Mouse (Mus musculus): ENCODE measurements around the gene Cdk13. TPM values are rescaled to one million over a fixed set of nuclear protein-coding genes. Genes with fewer than 3 reads are reported as not detected.

Gene Cdk13
- polyA plus RNA-seq, 1 experiment from 2014 or later, result 13.0 TPM

DNA sequence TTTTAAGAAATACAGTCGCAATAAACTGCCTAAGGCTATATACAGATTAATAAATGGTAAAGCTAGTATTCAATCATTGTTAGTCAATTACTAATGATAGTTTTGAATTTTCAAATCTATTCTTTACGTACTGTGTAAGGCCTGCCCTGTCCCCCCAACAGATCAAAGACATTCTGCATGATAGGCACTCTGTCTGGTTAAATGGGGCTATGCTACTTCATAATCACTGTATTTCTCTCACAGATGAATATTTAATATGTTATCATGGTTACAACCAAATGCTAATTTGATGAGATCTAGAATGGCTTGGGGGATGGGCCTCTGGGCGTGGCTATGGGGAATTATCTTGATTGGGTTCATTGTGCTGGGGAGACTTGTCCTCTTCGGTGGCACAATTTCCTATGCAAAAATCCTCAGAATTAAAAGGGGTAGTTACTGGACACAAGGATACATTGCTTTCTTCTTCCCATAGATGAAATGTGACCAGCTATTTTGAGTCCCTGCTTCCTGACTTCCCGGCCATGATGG, 96.0 kb downstream of the Cdk13 start:
- WGBS, result 87% methylated on average over 5 of the region's 5 CpGs
- no peaks in the 10 kb centered on the region for H3K27me3 ChIP-seq (ENCODE audit: poor library complexity, severe bottlenecking)
- H3K9me3 ChIP-seq, result no peaks in the 10 kb centered on the region
- no peaks in the 10 kb centered on the region for H3K4me1 ChIP-seq
- no peak for DNase-seq (ENCODE audit: extremely low spot score, low spot score)
- H3K4me3 ChIP-seq, result no peak overlapping the region
- no peak overlapping the region for H3K27ac ChIP-seq
- H3K36me3 ChIP-seq (replicated peaks), result 0 out of 2 replicates have a peak, but pooled peaks cover 5% of the 10 kb centered on the region

DNA sequence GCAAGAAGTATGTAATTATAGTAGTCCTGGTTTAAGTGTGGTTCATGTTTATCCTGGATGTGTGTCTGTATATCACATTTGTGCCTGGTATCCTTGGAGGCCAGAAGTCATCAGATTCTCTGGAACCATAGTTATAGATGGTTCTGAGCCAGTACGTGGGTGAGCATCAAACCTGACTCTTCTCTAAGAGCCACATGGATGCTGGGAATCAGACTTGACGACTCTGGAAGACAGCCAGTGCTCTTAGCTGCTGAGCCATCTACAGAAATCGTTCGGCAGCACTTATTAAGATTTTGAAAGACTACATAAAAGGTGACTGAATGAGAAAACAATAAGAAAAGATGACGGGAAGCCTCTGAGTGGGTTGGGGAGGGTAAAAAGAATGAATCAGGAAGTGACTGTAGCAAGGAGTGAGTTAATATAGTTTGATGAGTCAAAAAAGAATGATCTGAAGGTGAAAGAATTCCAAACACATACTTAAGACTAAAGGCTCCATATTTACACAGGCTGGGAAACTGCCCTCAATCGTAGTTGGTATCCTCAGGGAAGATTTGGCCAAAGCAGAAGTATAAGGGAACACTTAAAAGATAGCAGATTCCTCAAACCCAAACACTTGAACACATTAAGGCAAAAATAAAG, 99.6 kb downstream of the Cdk13 start:
- peaks cover 8% of the 10 kb centered on the region for H3K36me3 ChIP-seq (replicated peaks)
- H3K27ac ChIP-seq, result no peak overlapping the region
- WGBS, result 91% methylated on average over 6 of the region's 6 CpGs
- no peaks in the 10 kb centered on the region for H3K9me3 ChIP-seq
- no peak overlapping the region for H3K4me3 ChIP-seq
- no peaks in the 10 kb centered on the region for H3K4me1 ChIP-seq
- no peaks in the 10 kb centered on the region for H3K27me3 ChIP-seq (ENCODE audit: poor library complexity, severe bottlenecking)
- DNase-seq (ENCODE audit: extremely low spot score, low spot score), result no peak

DNA sequence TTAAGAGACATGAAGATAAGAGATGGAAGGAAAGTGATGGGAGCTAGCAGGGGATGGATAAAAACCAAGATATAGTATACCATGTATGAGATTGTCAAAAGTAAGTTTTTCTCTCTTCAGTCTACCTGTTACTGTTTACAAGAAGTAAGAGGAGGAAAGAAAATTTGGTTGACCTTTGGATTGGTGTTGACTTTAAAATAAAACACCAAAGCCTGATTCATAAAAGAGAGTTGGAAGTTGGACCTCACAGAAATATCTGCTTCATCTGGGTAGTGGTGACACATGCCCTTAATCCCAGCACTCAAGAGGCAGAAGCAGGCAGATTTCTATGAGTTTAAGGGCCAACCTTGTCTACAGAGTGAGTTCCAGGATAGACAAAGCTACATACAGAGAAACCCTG, 102.6 kb downstream of the Cdk13 start:
- no peaks in the 10 kb centered on the region for H3K4me1 ChIP-seq
- H3K4me3 ChIP-seq, result no peak overlapping the region
- H3K27ac ChIP-seq, result no peak overlapping the region
- H3K9me3 ChIP-seq, result no peaks in the 10 kb centered on the region
- no peak for DNase-seq (ENCODE audit: extremely low spot score, low spot score)
- no peaks in the 10 kb centered on the region for H3K27me3 ChIP-seq (ENCODE audit: poor library complexity, severe bottlenecking)
- H3K36me3 ChIP-seq (replicated peaks), result peaks cover 16% of the 10 kb centered on the region

DNA sequence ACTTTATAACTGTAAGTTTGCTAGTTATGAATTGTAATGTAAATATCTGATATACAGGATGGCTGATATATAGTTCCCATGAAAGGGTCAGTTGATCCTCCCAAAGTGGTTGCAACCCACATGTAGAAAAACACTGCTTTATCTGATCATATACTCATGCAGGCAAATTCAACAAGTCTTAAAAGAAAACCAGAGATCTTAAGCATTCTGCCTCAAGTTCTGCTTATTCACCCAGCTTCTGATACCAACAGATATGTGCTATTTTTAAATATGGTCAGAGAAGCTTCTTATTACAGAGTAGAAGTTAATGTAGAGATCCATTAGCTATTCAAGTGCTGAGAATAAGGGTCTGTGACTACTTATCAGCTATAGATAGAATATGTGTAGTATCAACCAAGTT, 103.6 kb downstream of the Cdk13 start:
- Histone ChIP-seq H3K9me3 (no peaks in the 10 kb centered on the region), H3K4me3 (no peak overlapping the region), H3K27me3 (ENCODE audit: poor library complexity, severe bottlenecking) (no peaks in the 10 kb centered on the region), H3K4me1 (peaks cover 4% of the 10 kb centered on the region), H3K36me3 (replicated peaks) (peaks cover 16% of the 10 kb centered on the region), H3K27ac (no peak overlapping the region)
- no peak for DNase-seq (ENCODE audit: extremely low spot score, low spot score)

DNA sequence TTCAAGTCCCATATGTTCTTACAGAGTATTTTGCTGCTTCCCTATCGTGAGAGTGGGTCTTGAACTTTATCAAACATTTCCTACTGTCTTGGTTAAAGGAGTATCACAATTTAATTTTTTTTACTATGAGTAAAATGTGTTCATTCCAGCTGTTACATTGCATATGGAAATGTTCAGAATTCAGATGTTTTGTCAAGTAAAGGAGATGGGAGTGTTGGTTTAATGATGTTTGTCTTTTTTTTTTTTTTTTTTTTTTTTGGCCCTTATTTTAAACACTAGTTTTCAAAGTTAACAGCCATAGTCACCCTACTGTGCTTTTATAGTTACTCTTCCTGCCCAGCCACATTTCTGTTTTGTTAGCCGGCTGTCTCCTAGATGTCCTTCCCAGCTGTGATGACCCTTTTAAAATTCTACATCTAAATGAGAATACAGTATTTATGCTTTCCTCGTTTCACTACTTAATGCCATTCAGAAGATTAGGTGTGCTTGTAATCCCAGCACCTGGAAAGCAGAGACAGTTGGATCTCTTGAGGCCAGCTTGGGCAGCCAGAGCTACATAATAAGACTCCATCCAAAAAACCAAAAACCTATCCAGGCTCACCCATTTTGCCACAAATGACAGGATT, 104.7 kb downstream of the Cdk13 start:
- Histone ChIP-seq H3K4me3 (no peak overlapping the region), H3K36me3 (replicated peaks) (peaks cover 16% of the 10 kb centered on the region), H3K9me3 (no peaks in the 10 kb centered on the region), H3K4me1 (peaks cover 9% of the 10 kb centered on the region), H3K27ac (no peak overlapping the region), H3K27me3 (ENCODE audit: poor library complexity, severe bottlenecking) (no peaks in the 10 kb centered on the region)
- 84% methylated on average over 3 of the region's 3 CpGs for WGBS
- DNase-seq (ENCODE audit: extremely low spot score, low spot score), result no peak

DNA sequence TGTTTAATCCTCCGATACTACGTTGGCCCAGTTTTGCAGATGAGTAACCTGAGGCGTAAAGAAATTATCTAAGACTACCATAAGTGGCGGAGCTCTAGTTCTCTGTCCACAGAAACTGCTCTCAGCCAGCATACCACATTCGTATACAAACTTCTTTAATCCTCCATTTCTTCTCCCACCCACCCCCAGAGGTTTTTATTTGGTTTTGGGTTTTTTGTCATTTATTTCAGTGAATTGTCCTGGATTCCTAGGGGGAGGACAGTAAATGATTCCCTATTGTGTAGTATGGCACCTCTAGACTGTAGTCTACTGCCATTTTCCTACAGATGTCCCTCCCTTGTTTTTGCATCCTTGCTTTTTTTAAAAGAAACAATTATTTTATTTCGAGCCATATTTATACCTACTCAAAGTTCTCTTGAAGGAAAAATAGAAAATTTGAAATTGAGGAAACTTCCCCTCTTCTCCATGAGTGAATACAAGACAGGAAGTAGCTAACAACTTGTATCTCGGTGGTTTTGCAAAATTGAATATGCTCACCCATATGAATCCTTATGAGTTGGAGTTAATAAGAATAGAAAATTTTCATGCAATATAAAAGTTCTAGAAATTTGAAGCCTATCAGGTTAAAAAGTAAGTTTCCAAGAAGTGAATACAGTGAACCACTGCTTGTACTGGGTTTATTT, 108.9 kb downstream of the Cdk13 start:
- WGBS, result 18% methylated on average over 7 of the region's 7 CpGs
- H3K27ac ChIP-seq, result peak overlapping the region; percentile 92
- DNase-seq (ENCODE audit: extremely low spot score, low spot score), result no peak
- peaks cover 7% of the 10 kb centered on the region for H3K36me3 ChIP-seq (replicated peaks)
- no peaks in the 10 kb centered on the region for H3K27me3 ChIP-seq (ENCODE audit: poor library complexity, severe bottlenecking)
- no peaks in the 10 kb centered on the region for H3K9me3 ChIP-seq
- H3K4me3 ChIP-seq, result peak overlapping the region; percentile 79
- peaks cover 15% of the 10 kb centered on the region for H3K4me1 ChIP-seq

DNA sequence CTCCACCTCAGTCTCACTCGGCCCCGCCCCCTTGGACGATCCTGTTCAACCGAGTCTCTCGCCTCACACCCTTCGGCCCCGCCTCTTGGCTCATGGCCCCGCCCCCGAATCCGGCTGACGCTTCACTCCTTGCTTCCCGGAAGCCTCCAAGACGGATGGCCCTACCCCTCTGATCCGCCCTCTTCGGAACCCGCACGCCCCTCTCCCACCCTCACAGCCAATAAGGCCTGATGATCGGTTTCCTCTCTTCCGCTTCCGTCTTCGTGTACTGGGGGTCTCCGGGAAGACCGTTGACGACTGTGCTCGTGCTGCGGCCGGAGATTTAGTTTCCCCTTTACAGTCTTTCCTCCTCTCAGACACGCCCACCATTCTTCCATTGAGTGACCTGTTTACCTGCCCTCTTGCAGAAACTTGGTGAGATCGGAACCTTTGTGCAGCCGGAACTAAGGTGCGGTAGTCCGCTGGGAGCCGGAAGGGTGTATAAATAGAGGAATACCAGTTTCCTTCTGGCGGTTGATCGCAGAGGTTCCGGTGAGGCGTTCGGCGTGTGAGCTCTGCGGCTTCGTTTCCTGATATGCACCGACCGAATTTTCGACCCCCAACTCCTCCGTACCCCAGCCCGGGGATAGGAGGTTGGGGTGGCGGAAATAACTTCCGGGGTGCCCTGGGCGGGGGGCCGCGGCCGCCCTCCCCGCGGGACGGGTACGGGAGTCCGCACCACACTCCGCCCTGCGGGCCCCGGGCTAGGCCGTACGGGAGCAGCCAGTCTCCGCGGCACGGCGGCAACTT, 109.8 kb downstream of the Cdk13 start, which contains the start of the genes Mplkip and Sugct:
Gene Mplkip, plus strand, starts transcription at position 282 of the 789 bp plus-strand sequence.
Gene Sugct, minus strand, starts transcription at position 643 of the 789 bp plus-strand sequence.
- Histone ChIP-seq H3K27me3 (ENCODE audit: poor library complexity, severe bottlenecking) (no peaks in the 10 kb centered on the region), H3K27ac (peak within 1 kb of the TSS; percentile 92), H3K36me3 (replicated peaks) (peaks cover 7% of the 10 kb centered on the region), H3K4me3 (peak within 1 kb of the TSS; percentile 79), H3K9me3 (no peaks in the 10 kb centered on the region), H3K4me1 (peaks cover 15% of the 10 kb centered on the region)
- under 1% methylated on average over 66 of the region's 66 CpGs for WGBS
- DNase-seq (ENCODE audit: extremely low spot score, low spot score), result peak; percentile 100

DNA sequence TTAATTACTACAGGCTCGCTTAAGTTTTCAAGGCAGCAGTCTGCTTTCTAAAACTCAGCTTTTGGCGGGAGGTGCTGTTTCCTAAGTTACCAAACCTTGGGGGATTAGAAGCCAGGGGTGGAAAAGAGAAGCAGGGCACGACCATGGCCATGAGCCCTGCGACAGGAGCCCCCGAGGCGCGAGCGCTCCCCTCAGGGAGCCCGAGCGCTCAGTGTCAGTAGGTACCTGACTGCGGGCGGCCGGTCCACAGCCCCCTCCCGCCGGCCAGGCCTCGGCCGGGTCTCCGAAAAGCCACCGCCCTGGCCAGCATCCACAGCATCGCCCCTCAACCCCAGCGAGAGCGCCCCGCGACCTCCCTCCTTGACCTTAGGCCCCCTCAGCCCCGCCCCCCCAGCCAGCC, 110.5 kb downstream of the Cdk13 start:
- H3K36me3 ChIP-seq (replicated peaks), result peaks cover 7% of the 10 kb centered on the region
- DNase-seq (ENCODE audit: extremely low spot score, low spot score), result no peak
- no peaks in the 10 kb centered on the region for H3K9me3 ChIP-seq
- H3K4me1 ChIP-seq, result peaks cover 15% of the 10 kb centered on the region
- under 1% methylated on average over 24 of the region's 25 CpGs for WGBS
- H3K4me3 ChIP-seq, result peak overlapping the region; percentile 79
- peak overlapping the region; percentile 92 for H3K27ac ChIP-seq
- H3K27me3 ChIP-seq (ENCODE audit: poor library complexity, severe bottlenecking), result no peaks in the 10 kb centered on the region

DNA sequence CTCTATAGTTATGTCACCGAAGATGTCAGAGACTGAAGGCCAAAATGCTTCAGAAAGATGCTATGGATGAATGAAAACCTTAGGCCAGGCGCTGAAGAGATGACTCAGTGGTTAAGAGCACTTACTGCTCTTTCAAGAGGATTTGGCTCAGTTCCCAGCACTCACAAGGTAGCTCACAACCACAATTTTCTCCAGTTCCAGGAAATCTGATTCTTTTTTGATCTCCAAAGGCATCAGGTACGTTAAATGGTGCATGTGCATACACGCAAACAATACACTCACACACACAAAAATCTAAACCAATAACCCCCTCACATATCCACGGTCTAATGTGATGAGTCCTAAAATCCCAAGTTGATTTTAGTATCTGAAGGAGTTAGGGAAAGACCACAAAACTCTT, 111.1 kb downstream of the Cdk13 start:
- Histone ChIP-seq H3K9me3 (no peaks in the 10 kb centered on the region), H3K4me3 (peak overlapping the region; percentile 79), H3K27ac (no peak overlapping the region), H3K4me1 (peaks cover 15% of the 10 kb centered on the region), H3K36me3 (replicated peaks) (peaks cover 7% of the 10 kb centered on the region), H3K27me3 (ENCODE audit: poor library complexity, severe bottlenecking) (no peaks in the 10 kb centered on the region)
- no peak for DNase-seq (ENCODE audit: extremely low spot score, low spot score)
- WGBS, result 75% methylated on average over 5 of the region's 5 CpGs

DNA sequence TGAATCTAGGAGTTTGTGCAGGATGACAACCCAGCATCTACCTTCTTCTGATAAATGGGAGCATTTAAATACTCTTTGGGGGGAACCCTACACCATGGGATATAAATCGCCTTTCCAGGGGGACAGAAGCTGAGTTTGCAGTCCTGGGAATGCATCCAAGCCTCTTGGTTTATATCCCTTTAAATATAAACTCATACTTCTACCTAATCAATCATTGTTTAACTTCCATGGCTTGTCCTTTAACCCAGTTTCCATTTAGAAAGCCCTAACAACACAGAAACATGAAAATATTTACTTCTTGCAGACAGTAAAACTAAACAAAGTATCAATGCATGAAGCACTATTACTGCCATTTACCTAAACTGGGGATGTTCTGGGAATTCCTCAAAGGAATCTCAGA, 113.5 kb downstream of the Cdk13 start:
- WGBS, result 86% methylated on average over 1 of the region's 1 CpGs
- Histone ChIP-seq H3K9me3 (no peaks in the 10 kb centered on the region), H3K36me3 (replicated peaks) (no peaks in the 10 kb centered on the region), H3K27ac (no peak overlapping the region), H3K4me1 (peaks cover 12% of the 10 kb centered on the region), H3K4me3 (no peak overlapping the region), H3K27me3 (ENCODE audit: poor library complexity, severe bottlenecking) (no peaks in the 10 kb centered on the region)
- no peak for DNase-seq (ENCODE audit: extremely low spot score, low spot score)

DNA sequence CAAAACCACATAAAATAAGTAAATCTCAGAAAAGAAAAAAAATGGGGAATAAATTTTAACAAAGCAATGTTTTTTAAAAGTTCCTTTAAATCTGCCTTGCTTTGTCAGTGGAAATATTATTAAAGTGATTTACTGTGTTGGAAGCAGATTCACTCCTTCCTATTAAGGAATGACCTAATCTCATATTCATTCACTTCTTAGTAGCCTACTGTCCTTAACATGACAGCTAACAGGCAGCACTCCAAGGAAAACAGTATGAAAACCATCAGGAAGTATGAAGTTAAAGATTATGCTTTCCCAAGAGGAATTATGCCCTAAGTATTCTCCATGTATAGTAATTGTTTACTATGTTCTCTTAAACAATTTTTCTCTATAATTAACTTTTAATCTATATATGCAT, 114.2 kb downstream of the Cdk13 start:
- Histone ChIP-seq H3K4me3 (no peak overlapping the region), H3K9me3 (no peaks in the 10 kb centered on the region), H3K4me1 (peaks cover 6% of the 10 kb centered on the region; the same call in 1 of the 2 replicates), H3K27ac (no peak overlapping the region), H3K36me3 (replicated peaks) (no peaks in the 10 kb centered on the region), H3K27me3 (ENCODE audit: poor library complexity, severe bottlenecking) (no peaks in the 10 kb centered on the region)
- no peak for DNase-seq (ENCODE audit: extremely low spot score, low spot score)

DNA sequence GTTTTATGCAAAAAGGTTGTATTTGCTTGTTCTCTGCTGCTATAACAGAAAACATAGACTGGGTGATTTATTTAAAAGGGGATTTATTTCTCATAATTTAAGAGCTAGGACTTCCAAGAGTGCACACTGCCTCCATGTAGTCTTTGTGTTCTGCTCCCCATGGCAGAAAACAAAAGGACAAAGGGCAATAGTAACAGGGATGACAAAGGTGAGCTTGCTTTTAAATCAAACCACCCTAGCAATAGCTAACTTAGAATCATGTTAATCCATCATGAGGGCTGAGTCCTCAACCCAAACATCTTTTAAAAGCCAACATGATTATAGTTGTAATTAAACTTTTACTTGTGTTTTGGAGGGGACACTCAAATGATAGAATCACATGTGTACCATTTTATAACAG, 115.4 kb downstream of the Cdk13 start:
- no peak overlapping the region for H3K4me3 ChIP-seq
- H3K9me3 ChIP-seq, result no peaks in the 10 kb centered on the region
- no peaks in the 10 kb centered on the region for H3K27me3 ChIP-seq (ENCODE audit: poor library complexity, severe bottlenecking)
- no peak overlapping the region for H3K27ac ChIP-seq
- H3K36me3 ChIP-seq (replicated peaks), result no peaks in the 10 kb centered on the region
- peaks cover 6% of the 10 kb centered on the region; the same call in 1 of the 2 replicates for H3K4me1 ChIP-seq
- no peak for DNase-seq (ENCODE audit: extremely low spot score, low spot score)
